Mouse (Mus musculus): ENCODE measurements at regions not wholly inside any gene's neighbourhood (a gene's known extent, or its start where the extent isn't known, plus 50 kb on each side); places are given as distances from the start of the nearest gene placed in this dataset.

DNA sequence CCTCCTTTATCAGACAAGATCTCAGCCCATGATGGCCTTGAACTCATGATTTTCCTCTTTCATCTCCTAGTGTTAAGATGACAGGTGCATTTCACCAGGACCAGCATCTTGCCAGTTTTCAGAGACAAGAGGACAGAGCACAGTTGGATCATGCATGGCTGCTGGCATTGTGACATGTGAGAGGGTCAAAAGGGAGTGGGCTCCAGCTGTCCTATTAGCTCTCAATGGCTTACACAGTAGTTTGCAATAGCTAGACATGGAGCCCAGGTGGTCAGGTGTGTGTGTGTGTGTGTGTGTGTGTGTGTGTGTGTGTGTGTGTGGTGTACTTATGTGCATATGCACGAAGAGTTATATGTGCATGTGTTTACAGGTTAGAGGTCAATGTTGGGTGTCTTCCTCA is 110.3 kb upstream of the Sdk1 start:
- TF ChIP-seq ZNF384 (IDR thresholded peaks at IDR 0.05; ENCODE audit: low read depth, low read length) (no peak), HCFC1 (IDR thresholded peaks at IDR 0.05; ENCODE audit: borderline replicate concordance, insufficient read depth, low read length) (no peak), MAFK (IDR thresholded peaks at IDR 0.05; ENCODE audit: insufficient read depth, low read depth, low read length) (no peak)

Measured in ES-E14 (cell line).